Mouse (Mus musculus): Measurements from ENCODE around the gene Mitf.

DNA sequence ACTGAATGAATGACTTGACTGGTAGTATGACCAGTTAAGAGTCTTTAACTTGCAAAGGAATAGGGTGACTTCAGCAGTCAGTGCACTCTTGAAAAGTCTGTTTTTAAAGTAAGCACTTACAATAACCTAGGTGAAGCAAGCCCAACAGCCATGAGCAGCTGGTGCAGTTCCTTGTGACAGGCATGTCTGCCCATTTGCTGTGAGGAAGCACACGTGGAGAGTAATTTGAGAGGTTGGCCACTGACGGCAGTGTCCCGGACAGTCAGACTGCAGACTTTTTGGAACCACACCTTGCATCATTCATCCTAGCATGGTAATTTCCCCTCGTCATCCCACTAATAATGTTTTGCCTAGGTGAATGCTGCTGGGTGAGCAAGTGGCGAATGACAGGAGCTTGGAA, 12.1 kb downstream of the Mitf start:
- no peak for TF ChIP-seq GATA1 (IDR thresholded peaks at IDR 0.05; ENCODE audit: low read length)
- no peak for TF ChIP-seq TAL1 (IDR thresholded peaks at IDR 0.05; ENCODE audit: low read length)
